Mouse (Mus musculus) forebrain, embryonic 12.5 days (tissue): Measurements from ENCODE around the gene 6030408B16Rik. TPM values are rescaled to one million over a fixed set of nuclear protein-coding genes. Genes with fewer than 3 reads are reported as not detected.

Source experiments
- ATAC-seq: fragments of 200-750 bp; cut with Nextera tagmentation; 2 replicates; pipeline ENCODE4 v1.8.0; 2017; ENCODE audit warnings: moderate TSS enrichment; ENCODE audit not compliant: low FRiP score
- H3K27ac ChIP-seq: fragments of 300-500 bp; sonication (generic); 2 replicates; pipeline ENCODE4 v1.5.1; 2016; ENCODE audit warnings: mild to moderate bottlenecking
- H3K27me3 ChIP-seq: fragments of 300-500 bp; sonication (generic); 2 replicates; pipeline ENCODE4 v1.6.1; 2016; ENCODE audit warnings: mild to moderate bottlenecking
- H3K36me3 ChIP-seq: fragments of 300-500 bp; sonication (generic); replicated peaks from 2 replicates; pipeline ENCODE4 v1.6.1; 2016; ENCODE audit warnings: mild to moderate bottlenecking
- H3K4me1 ChIP-seq: fragments of 300-500 bp; sonication (generic); 2 replicates; pipeline ENCODE4 v1.6.1; 2016
- H3K4me2 ChIP-seq: fragments of 300-500 bp; sonication (generic); 2 replicates; pipeline ENCODE4 v1.6.1; 2016; ENCODE audit warnings: mild to moderate bottlenecking, moderate library complexity
- H3K4me3 ChIP-seq: fragments of 300-500 bp; sonication (generic); replicated peaks from 2 replicates; pipeline ENCODE4 v1.5.1; 2016; ENCODE audit warnings: mild to moderate bottlenecking
- H3K9ac ChIP-seq: fragments of 300-500 bp; sonication (generic); 2 replicates; pipeline ENCODE4 v1.6.1; 2016; ENCODE audit warnings: mild to moderate bottlenecking
- H3K9me3 ChIP-seq: fragments of 300-500 bp; sonication (generic); 2 replicates; pipeline ENCODE4 v1.6.1; 2016
- WGBS: fragments of 180-500 bp; shearing (Covaris S2); methylation state at CpG from one replicate; pipeline ENCODE4 v1.1.7; 2016; 5-methylcytosine and 5-hydroxymethylcytosine counted together
- polyA plus RNA-seq: library from polyadenylated mRNA; unstranded; fragments of >200 nt; fragmentation: Nextera tagmentation; extraction: Ambion mirVana; gene quantifications from 2 replicates; pipeline ENCODE4 v1.2.1, GENCODE M21; 2016

6030408B16Rik gene
- polyA plus RNA-seq, 1 experiment from 2014 or later: 0.27 TPM

DNA sequence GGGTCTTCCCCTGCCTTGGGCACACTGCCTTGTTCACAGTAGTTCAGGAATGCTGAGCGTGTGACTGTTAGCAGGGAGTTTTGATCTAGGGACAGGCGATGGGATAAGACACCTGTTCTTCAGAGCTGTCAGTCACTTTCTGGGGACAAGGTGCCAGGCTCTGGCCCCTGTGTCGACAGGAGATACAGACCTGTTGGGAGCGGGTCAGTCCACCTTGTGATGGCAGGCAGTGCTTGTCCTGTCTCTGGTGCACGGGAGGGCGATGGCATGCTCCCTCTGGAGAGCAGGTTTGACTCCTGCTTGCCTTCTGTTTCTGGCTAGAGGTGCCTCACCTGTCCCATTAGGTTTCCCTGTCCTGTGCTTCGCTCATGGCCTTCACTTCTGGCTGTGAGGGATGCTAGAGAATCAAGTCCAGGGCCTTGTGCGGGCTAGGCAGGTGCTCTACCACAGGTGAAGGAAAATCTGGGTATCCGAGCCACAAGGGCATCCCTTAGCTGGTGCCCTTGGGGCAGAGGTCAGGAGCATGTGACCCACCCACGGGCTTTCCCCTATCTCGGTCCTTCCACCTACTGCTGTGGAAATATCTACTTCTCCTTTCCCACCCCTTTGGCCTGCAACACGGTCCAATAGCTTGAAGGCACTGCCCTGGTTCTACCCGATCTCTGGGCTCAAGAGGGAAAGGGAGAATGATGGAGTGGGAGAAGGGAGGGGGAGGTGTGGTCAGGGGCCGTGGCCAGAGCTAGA, 36.4 kb upstream of the 6030408B16Rik start:
- no peaks in the 10 kb centered on the region for H3K9me3 ChIP-seq
- peaks cover 14% of the 10 kb centered on the region for H3K4me1 ChIP-seq
- H3K27ac ChIP-seq: no peak overlapping the region
- no peak overlapping the region for H3K9ac ChIP-seq
- no peak for ATAC-seq
- no peak overlapping the region for H3K4me3 ChIP-seq
- 81% methylated on average over 14 of the region's 14 CpGs for WGBS
- no peaks in the 10 kb centered on the region for H3K36me3 ChIP-seq
- peaks cover 19% of the 10 kb centered on the region for H3K27me3 ChIP-seq
- H3K4me2 ChIP-seq: no peak overlapping the region

DNA sequence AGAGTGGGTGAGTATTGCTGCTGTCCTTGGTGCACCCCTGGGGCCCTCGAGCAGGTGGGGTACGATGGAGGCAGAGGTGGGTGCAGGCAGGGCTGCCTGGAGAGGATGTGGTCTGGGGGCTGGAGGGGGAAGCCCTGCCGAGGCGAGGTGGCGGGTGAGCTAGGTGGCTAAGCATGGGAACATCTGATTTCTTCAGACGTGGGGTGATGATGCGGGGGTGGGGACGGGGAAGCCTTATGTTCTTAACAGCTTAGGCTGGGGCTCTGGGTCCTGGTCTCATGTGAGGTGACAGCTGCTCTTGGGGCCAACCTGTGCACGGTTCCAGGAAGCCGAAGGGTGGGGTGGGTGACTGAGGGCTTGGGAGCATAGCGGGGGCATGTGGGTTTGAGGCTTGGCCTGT, 34.6 kb upstream of the 6030408B16Rik start:
- no peak overlapping the region for H3K4me3 ChIP-seq
- no peak overlapping the region for H3K4me2 ChIP-seq
- H3K36me3 ChIP-seq: no peaks in the 10 kb centered on the region
- H3K4me1 ChIP-seq: peaks cover 14% of the 10 kb centered on the region
- peaks cover 7% of the 10 kb centered on the region; the same call in 1 of the 2 replicates for H3K27me3 ChIP-seq
- no peak overlapping the region for H3K27ac ChIP-seq
- H3K9ac ChIP-seq: no peak overlapping the region
- WGBS: 86% methylated on average over 11 of the region's 11 CpGs
- no peak for ATAC-seq
- H3K9me3 ChIP-seq: no peaks in the 10 kb centered on the region

DNA sequence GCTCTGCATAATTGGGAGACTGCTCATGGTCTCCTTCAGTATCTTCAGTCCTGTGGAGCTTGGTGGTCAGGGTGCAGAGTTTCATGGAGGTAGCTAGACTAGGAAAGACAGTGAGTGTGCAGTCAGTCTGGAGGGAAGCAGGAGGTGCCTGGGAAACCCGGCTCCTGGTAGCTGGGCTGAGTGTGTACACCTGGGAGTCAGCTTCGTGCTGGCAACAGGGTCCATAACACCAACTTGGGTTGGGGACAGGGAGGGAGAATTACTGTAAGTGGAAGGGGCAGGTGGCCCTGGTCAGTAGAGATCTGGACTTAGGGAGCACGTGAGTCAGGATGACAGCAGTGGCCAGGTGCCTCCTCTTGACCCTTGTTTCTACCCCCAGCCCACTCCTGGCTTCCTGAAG, 33.1 kb upstream of the 6030408B16Rik start:
- Histone ChIP-seq H3K9me3 (no peaks in the 10 kb centered on the region), H3K4me3 (no peak overlapping the region), H3K36me3 (no peaks in the 10 kb centered on the region), H3K4me2 (no peak overlapping the region), H3K27ac (no peak overlapping the region), H3K9ac (no peak overlapping the region), H3K4me1 (peaks cover 3% of the 10 kb centered on the region; the same call in 1 of the 2 replicates), H3K27me3 (0 out of 2 replicates have a peak, but pooled peaks cover 16% of the 10 kb centered on the region)
- WGBS: 73% methylated on average over 3 of the region's 3 CpGs
- ATAC-seq: no peak

DNA sequence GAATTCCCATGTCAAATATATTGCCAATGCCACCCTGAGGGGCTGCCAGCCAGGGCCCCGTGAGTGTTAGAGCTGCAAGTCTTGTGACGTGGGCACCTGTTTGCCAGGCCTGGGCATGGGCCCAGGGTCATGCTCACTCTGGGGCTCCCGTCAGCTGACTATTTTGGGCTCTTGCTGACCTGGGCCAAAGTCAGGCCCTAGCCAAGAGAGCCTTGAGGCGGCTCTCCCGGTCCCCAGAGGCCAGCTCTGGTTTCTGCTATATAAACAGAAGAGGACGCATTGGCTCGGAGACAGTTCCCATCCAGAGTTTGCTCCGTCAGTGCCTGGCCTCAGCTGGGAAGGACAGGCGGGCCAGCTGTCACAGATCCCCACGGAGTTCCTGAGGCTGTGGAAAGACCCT, 32.6 kb upstream of the 6030408B16Rik start:
- Histone ChIP-seq H3K9me3 (no peaks in the 10 kb centered on the region), H3K9ac (no peak overlapping the region), H3K27ac (no peak overlapping the region), H3K4me3 (no peak overlapping the region), H3K27me3 (peaks cover 21% of the 10 kb centered on the region), H3K4me2 (no peak overlapping the region), H3K4me1 (peaks cover 3% of the 10 kb centered on the region; the same call in 1 of the 2 replicates), H3K36me3 (no peaks in the 10 kb centered on the region)
- ATAC-seq: no peak
- 70% methylated on average over 10 of the region's 10 CpGs for WGBS

DNA sequence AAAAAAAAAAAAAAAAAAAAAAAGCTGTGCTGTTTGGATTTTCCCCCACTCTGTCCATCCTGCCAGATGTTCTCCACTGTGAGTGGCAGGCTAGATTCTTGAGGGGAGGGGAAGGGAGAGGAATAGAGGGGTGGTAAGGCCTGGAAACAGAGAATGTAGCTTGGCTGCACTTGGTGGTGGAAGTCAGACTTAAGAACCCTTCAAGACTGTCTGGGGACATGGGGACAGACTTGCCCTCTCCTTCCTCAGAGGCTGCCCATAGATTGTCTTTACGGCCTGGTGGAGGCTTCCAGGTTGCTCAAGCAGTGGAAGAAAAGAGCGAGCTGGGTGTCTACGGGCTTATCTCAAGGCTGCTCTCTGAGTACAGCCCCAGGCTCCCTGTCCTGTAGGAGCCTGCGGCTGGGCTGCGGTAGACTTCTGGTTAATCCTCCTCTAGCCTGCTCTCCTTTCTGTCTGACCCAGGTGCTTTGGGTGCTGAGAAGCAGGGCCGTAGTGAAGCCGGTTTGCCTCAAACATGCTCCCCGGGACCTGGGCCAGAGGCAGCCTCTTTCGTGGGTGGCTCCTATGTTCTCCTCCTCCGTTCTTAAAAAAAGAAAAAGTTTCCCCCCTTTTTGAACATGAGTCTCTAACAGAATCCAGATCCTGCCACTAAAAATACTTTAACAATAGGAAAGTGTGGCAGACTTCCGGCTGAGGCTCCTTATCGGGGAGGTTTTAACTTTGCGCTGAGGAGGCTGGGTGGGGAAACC, 32.0 kb upstream of the 6030408B16Rik start:
- no peak for ATAC-seq
- Histone ChIP-seq H3K27ac (peak overlapping the region; percentile 42; the same call in 1 of the 2 replicates), H3K27me3 (peaks cover 28% of the 10 kb centered on the region), H3K36me3 (no peaks in the 10 kb centered on the region), H3K4me3 (no peak overlapping the region), H3K4me1 (peaks cover 5% of the 10 kb centered on the region), H3K4me2 (no peak overlapping the region), H3K9ac (no peak overlapping the region), H3K9me3 (no peaks in the 10 kb centered on the region)
- WGBS: 70% methylated on average over 13 of the region's 13 CpGs

DNA sequence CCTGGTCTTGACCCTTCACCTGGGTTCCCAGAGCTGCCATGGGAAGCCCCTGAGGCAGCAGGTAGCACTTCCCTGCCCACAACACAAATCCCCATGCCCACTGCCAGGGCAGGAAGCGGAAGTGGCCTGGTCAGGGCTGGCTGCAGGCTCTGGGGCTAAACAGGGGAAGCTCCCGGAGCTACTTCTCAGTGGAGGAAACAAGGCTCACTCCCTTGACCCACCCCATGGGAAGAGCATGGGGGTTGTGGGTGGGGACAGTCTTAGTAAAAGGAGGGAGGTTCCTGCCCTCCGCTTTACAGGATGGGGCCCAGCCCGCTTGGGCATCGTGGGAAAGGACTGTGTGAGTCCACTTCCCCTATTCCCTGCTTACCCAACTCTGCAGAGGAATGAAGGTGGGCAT, 30.5 kb upstream of the 6030408B16Rik start:
- H3K4me1 ChIP-seq: peaks cover 18% of the 10 kb centered on the region
- peaks cover 37% of the 10 kb centered on the region for H3K27me3 ChIP-seq
- H3K36me3 ChIP-seq: no peaks in the 10 kb centered on the region
- H3K4me3 ChIP-seq: no peak overlapping the region
- H3K27ac ChIP-seq: no peak overlapping the region
- 78% methylated on average over 5 of the region's 5 CpGs for WGBS
- H3K9me3 ChIP-seq: no peaks in the 10 kb centered on the region
- no peak overlapping the region for H3K9ac ChIP-seq
- no peak overlapping the region for H3K4me2 ChIP-seq
- ATAC-seq: no peak

DNA sequence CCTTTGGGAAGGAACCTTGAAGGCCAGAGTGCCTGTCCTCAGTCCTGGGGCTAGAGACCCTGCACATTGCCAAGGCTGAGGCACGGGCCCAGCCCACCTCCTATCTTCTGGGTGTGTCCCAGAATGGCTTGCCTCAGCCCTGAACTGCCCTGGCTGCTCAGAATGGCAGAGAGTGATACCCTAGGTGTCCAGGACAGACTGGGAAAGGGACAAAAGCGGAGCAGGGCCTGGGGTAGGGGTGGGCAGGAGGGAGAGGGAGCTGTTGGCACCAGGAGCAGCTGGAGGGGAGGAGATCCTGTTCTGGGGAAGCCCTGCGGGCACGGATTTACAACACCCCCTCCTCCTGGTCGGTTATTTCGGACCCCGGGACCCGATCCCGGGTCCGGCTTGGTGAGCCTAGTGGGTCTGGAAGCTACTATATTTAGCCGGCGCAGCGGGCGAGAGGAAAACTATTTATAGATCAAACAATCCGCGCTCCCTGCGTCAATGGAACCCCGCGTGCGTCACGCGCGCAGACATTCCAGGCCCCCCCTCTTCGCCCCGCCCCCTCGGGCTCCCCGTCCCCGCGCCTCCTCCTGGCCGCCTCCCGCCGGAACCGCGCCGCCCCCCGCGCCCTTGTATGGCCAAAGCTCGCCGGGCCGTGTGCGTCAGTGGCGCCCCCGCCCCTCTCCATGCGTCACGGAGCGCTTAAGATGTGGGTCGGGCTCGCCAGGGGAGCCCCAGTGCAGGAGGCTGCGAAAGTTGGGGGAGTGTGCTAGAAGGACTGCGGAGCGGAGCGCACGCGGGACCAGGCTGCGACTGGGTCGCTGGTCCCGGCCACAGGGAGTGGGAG, 26.7 kb upstream of the 6030408B16Rik start:
- H3K27me3 ChIP-seq: peaks cover 50% of the 10 kb centered on the region
- H3K4me1 ChIP-seq: peaks cover 16% of the 10 kb centered on the region
- H3K27ac ChIP-seq: no peak overlapping the region
- peak overlapping the region; percentile 93 for H3K4me2 ChIP-seq
- peak overlapping the region; percentile 51 for H3K4me3 ChIP-seq
- H3K9ac ChIP-seq: peak overlapping the region; percentile 64
- peaks cover 7% of the 10 kb centered on the region; the same call in 1 of the 2 replicates for H3K36me3 ChIP-seq
- 0% methylated on average over 52 of the region's 57 CpGs for WGBS
- H3K9me3 ChIP-seq: no peaks in the 10 kb centered on the region
- peak; percentile 78 for ATAC-seq

DNA sequence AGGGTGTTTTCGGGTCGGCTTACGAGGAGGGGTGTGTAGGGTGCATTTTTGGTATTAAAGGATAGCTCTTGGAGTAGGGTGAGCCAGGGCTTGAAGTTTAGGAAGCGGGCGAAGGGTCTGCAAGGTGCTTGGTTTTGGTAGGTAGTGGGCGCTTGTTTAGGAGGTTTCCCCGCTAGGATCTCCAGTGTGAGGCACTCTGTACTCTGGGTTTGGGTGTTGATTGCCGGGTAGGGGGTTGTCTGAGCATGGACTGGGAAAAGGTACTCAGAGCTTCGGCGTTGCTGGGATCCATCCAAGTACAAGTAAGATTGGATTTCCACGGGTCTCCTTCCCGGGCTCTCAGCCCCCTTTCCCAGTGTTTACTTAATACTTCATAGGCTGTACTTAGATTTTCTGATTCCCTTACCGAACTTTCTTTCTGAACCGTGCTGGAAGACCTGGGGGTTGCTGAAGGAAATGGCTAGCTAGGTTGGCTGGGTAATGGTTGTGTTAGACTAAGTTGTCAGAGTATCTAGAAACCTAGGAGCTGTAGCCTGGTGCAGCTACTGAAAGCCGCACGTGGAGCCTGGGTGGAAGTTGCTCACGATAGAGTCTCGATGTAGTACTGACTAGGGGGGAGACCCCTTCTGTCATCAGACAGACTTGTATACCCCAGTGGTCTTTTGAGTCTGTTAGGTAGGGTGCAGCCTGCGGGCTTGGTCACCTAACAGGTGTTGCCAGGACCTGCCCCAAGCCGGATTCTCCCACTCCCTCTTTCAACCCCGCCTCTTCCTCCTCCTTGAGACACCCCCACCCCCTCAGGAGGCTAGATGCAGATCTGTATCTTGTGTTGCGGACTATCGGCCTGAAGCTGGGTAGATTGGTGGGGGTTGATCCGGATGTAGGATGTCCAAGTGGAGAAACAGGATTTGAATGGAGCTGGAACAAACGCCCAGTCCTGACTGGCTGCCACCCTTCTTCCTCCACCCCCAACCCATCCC, 25.7 kb upstream of the 6030408B16Rik start:
- Histone ChIP-seq H3K27me3 (peaks cover 50% of the 10 kb centered on the region), H3K9ac (peak overlapping the region; percentile 64)
- WGBS: 7% methylated on average over 25 of the region's 25 CpGs

DNA sequence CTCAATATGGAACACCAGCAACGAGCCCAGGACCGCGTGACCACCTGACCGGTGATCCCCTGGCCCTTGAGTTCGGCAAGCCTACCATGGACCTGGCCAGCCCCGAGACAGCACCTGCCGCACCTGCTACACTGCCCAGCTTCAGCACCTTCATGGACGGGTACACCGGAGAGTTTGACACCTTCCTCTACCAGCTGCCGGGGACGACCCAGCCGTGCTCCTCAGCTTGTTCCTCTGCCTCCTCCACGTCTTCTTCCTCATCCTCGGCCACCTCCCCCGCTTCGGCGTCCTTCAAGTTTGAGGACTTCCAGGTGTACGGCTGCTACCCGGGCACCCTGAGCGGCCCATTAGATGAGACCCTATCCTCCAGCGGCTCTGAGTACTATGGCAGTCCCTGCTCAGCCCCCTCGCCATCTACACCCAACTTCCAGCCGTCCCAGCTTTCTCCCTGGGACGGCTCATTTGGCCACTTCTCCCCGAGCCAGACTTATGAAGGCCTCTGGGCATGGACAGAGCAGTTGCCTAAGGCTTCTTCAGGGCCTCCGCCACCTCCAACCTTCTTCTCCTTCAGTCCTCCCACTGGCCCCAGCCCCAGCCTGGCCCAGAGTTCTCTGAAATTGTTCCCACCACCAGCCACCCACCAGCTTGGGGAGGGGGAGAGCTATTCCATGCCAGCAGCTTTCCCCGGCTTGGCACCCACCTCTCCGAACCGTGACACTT, 22.8 kb upstream of the 6030408B16Rik start:
- no peak for ATAC-seq
- H3K4me1 ChIP-seq: peaks cover 16% of the 10 kb centered on the region
- H3K4me3 ChIP-seq: no peak overlapping the region
- H3K36me3 ChIP-seq: peaks cover 22% of the 10 kb centered on the region
- no peak overlapping the region for H3K27ac ChIP-seq
- 92% methylated on average over 29 of the region's 29 CpGs for WGBS
- H3K9ac ChIP-seq: no peak overlapping the region
- no peak overlapping the region for H3K4me2 ChIP-seq
- no peaks in the 10 kb centered on the region for H3K9me3 ChIP-seq
- H3K27me3 ChIP-seq: peaks cover 36% of the 10 kb centered on the region

More for the DNA sequence above, 25.7 kb upstream of the 6030408B16Rik start:
- Histone ChIP-seq H3K36me3 (peaks cover 9% of the 10 kb centered on the region; the same call in 1 of the 2 replicates), H3K4me2 (peak overlapping the region; percentile 93), H3K4me3 (peak overlapping the region; percentile 51), H3K9me3 (no peaks in the 10 kb centered on the region), H3K4me1 (peaks cover 16% of the 10 kb centered on the region), H3K27ac (no peak overlapping the region)
- ATAC-seq: no peak

DNA sequence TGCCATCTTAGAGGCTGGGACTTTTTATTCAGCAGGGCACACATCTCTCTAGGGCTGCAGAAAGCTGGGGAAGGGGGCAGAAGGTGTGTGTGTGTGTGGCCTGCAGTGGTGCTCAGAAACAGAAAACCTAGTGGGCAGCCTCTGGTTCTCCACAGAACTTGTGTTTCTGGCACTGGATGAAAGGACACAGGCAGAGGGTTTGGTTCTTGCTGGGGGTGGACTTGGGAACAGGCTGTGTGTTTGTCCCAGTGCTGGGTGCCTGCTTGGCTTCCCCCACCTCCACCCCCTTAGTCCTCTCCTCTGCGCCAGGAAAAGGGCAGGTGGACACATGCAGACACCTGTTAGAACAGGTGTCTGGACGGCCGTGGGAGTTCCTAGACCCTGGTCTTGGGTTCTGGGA, 21.9 kb upstream of the 6030408B16Rik start:
- 85% methylated on average over 3 of the region's 3 CpGs for WGBS
- peaks cover 22% of the 10 kb centered on the region for H3K36me3 ChIP-seq
- H3K9ac ChIP-seq: no peak overlapping the region
- H3K4me1 ChIP-seq: peaks cover 12% of the 10 kb centered on the region
- no peak for ATAC-seq
- H3K27ac ChIP-seq: no peak overlapping the region
- H3K4me3 ChIP-seq: no peak overlapping the region
- H3K27me3 ChIP-seq: peaks cover 27% of the 10 kb centered on the region
- H3K4me2 ChIP-seq: no peak overlapping the region
- no peaks in the 10 kb centered on the region for H3K9me3 ChIP-seq

DNA sequence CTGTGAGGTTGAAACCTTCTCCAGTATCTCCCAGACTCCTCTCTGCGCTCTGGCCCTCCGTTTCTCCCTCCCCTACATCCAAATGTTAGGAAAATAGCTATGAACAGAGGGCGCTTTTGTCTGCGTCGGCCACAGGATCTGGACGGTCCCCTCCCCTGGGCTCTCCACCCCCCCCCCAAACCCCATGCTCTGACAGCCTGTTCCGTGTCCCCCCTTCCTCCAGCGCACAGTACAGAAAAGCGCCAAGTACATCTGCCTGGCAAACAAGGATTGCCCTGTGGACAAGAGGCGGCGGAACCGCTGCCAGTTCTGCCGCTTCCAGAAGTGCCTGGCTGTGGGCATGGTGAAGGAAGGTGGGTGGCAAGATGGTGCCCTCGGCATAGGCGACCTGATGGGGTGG, 21.5 kb upstream of the 6030408B16Rik start:
- no peak overlapping the region for H3K27ac ChIP-seq
- ATAC-seq: no peak
- peaks cover 23% of the 10 kb centered on the region for H3K27me3 ChIP-seq
- H3K4me3 ChIP-seq: no peak overlapping the region
- no peaks in the 10 kb centered on the region for H3K9me3 ChIP-seq
- H3K9ac ChIP-seq: no peak overlapping the region
- H3K4me2 ChIP-seq: no peak overlapping the region
- H3K36me3 ChIP-seq: peaks cover 22% of the 10 kb centered on the region
- whole genome bisulfite sequencing: 93% methylated on average over 15 of the region's 15 CpGs
- H3K4me1 ChIP-seq: peaks cover 9% of the 10 kb centered on the region
